Mouse (Mus musculus): ENCODE results near the gene Igdcc4. TPM values are rescaled to one million over a fixed set of nuclear protein-coding genes. Genes with fewer than 3 reads are reported as not detected.

Gene Igdcc4
- polyA plus RNA-seq, 1 experiment = 9.4 TPM

- no peak overlapping the region for H3ac ChIP-seq (ENCODE audit: control insufficient read depth, insufficient read length)
- H3K36me3 ChIP-seq (ENCODE audit: control insufficient read depth, insufficient read depth) = no peaks in the 10 kb centered on the region
- TF ChIP-seq USF1 (IDR thresholded peaks at IDR 0.05; ENCODE audit: low read depth) (no peak), TCF12 (IDR thresholded peaks at IDR 0.05; ENCODE audit: insufficient read depth, poor library complexity, severe bottlenecking) (no peak), TCF3 (IDR thresholded peaks at IDR 0.05; ENCODE audit: insufficient read length, low read depth) (no peak), MAX (IDR thresholded peaks at IDR 0.05; ENCODE audit: low read depth) (no peak), POLR2AphosphoS2 (IDR thresholded peaks at IDR 0.05; ENCODE audit: insufficient read length, low read depth) (no peak)
- H3K4me3 ChIP-seq = no peak overlapping the region
- no peak overlapping the region for H3K4me2 ChIP-seq (ENCODE audit: low read depth)
- no peaks in the 10 kb centered on the region for H3K79me2 ChIP-seq (ENCODE audit: control insufficient read depth, insufficient read depth)
- peaks cover 51% of the 10 kb centered on the region for H3K27me3 ChIP-seq (ENCODE audit: control insufficient read depth, insufficient read depth, insufficient read length)
Measured at GRCm38 (mm10) chr9:65164870-65165269, 63.6 kb downstream of the Igdcc4 start.

- Histone ChIP-seq H3K36me3 (ENCODE audit: control insufficient read depth, insufficient read depth) (no peaks in the 10 kb centered on the region), H3K4me3 (no peak overlapping the region), H3ac (ENCODE audit: control insufficient read depth, insufficient read length) (no peak overlapping the region), H3K27me3 (ENCODE audit: control insufficient read depth, insufficient read depth, insufficient read length) (peaks cover 38% of the 10 kb centered on the region), H3K4me2 (ENCODE audit: low read depth) (no peak overlapping the region), H3K79me2 (ENCODE audit: control insufficient read depth, insufficient read depth) (no peaks in the 10 kb centered on the region)
- no peak for TF ChIP-seq MYOD1 (IDR thresholded peaks at IDR 0.05; ENCODE audit: control insufficient read depth in 1 of 3, insufficient read length in 2 of 3, low read depth in 2 of 3)
- no peak for TF ChIP-seq USF1 (IDR thresholded peaks at IDR 0.05; ENCODE audit: low read depth)
- no peak for TF ChIP-seq MYOG (IDR thresholded peaks at IDR 0.05; ENCODE audit: control insufficient read depth in 1 of 3, insufficient read depth in 1 of 3, insufficient read length in 2 of 3, low read depth in 2 of 3)
- TF ChIP-seq SRF (IDR thresholded peaks at IDR 0.05; ENCODE audit: control insufficient read depth, insufficient read length, low read depth) = no peak
- TF ChIP-seq MAX (IDR thresholded peaks at IDR 0.05; ENCODE audit: low read depth) = no peak
- no peak for TF ChIP-seq REST (IDR thresholded peaks at IDR 0.05; ENCODE audit: insufficient read depth, insufficient read length)
- no peak for TF ChIP-seq TCF3 (IDR thresholded peaks at IDR 0.05; ENCODE audit: insufficient read length, low read depth)
- no peak for TF ChIP-seq POLR2A (IDR thresholded peaks at IDR 0.05; ENCODE audit: insufficient read length, low read depth)
- no peak for TF ChIP-seq TCF12 (IDR thresholded peaks at IDR 0.05; ENCODE audit: insufficient read depth, poor library complexity, severe bottlenecking)
- no peak for TF ChIP-seq CEBPB (IDR thresholded peaks at IDR 0.05; ENCODE audit: insufficient read depth, poor library complexity, severe bottlenecking)
- TF ChIP-seq POLR2AphosphoS2 (IDR thresholded peaks at IDR 0.05; ENCODE audit: insufficient read length, low read depth) = no peak
Measured at GRCm38 (mm10) chr9:65166386-65166785, 65.1 kb downstream of the Igdcc4 start.

GRCm38 (mm10) chr9:65168534-65168933 lies 67.2 kb downstream of the Igdcc4 start:
- no peaks in the 10 kb centered on the region for H3K79me2 ChIP-seq (ENCODE audit: control insufficient read depth, insufficient read depth)
- no peak overlapping the region for H3K4me3 ChIP-seq
- no peak overlapping the region for H3ac ChIP-seq (ENCODE audit: control insufficient read depth, insufficient read length)
- H3K4me2 ChIP-seq (ENCODE audit: low read depth) = no peak overlapping the region
- TF ChIP-seq CEBPB (IDR thresholded peaks at IDR 0.05; ENCODE audit: insufficient read depth, poor library complexity, severe bottlenecking) (no peak), TCF3 (IDR thresholded peaks at IDR 0.05; ENCODE audit: insufficient read length, low read depth) (no peak), POLR2AphosphoS2 (IDR thresholded peaks at IDR 0.05; ENCODE audit: insufficient read length, low read depth) (no peak), SRF (IDR thresholded peaks at IDR 0.05; ENCODE audit: control insufficient read depth, insufficient read length, low read depth) (no peak), E2F4 (IDR thresholded peaks at IDR 0.05; ENCODE audit: insufficient read depth) (no peak), POLR2A (IDR thresholded peaks at IDR 0.05; ENCODE audit: insufficient read length, low read depth) (no peak), USF1 (IDR thresholded peaks at IDR 0.05; ENCODE audit: low read depth) (no peak), REST (IDR thresholded peaks at IDR 0.05; ENCODE audit: insufficient read depth, insufficient read length) (no peak), MYOD1 (IDR thresholded peaks at IDR 0.05; ENCODE audit: control insufficient read depth in 1 of 3, insufficient read length in 2 of 3, low read depth in 2 of 3) (no peak), MAX (IDR thresholded peaks at IDR 0.05; ENCODE audit: low read depth) (no peak), TCF12 (IDR thresholded peaks at IDR 0.05; ENCODE audit: insufficient read depth, poor library complexity, severe bottlenecking) (no peak), MYOG (IDR thresholded peaks at IDR 0.05; ENCODE audit: control insufficient read depth in 1 of 3, insufficient read depth in 1 of 3, insufficient read length in 2 of 3, low read depth in 2 of 3) (no peak)
- H3K36me3 ChIP-seq (ENCODE audit: control insufficient read depth, insufficient read depth) = no peaks in the 10 kb centered on the region
- H3K27me3 ChIP-seq (ENCODE audit: control insufficient read depth, insufficient read depth, insufficient read length) = peaks cover 31% of the 10 kb centered on the region

- Histone ChIP-seq H3ac (ENCODE audit: control insufficient read depth, insufficient read length) (no peak overlapping the region), H3K27me3 (ENCODE audit: control insufficient read depth, insufficient read depth, insufficient read length) (peaks cover 31% of the 10 kb centered on the region), H3K79me2 (ENCODE audit: control insufficient read depth, insufficient read depth) (no peaks in the 10 kb centered on the region), H3K36me3 (ENCODE audit: control insufficient read depth, insufficient read depth) (no peaks in the 10 kb centered on the region), H3K4me3 (no peak overlapping the region), H3K4me2 (ENCODE audit: low read depth) (no peak overlapping the region)
- TF ChIP-seq TCF3 (IDR thresholded peaks at IDR 0.05; ENCODE audit: insufficient read length, low read depth) (no peak), MYOG (IDR thresholded peaks at IDR 0.05; ENCODE audit: control insufficient read depth in 1 of 3, insufficient read depth in 1 of 3, insufficient read length in 2 of 3, low read depth in 2 of 3) (no peak), TCF12 (IDR thresholded peaks at IDR 0.05; ENCODE audit: insufficient read depth, poor library complexity, severe bottlenecking) (no peak), SRF (IDR thresholded peaks at IDR 0.05; ENCODE audit: control insufficient read depth, insufficient read length, low read depth) (no peak), REST (IDR thresholded peaks at IDR 0.05; ENCODE audit: insufficient read depth, insufficient read length) (no peak), USF1 (IDR thresholded peaks at IDR 0.05; ENCODE audit: low read depth) (no peak), POLR2AphosphoS2 (IDR thresholded peaks at IDR 0.05; ENCODE audit: insufficient read length, low read depth) (no peak), E2F4 (IDR thresholded peaks at IDR 0.05; ENCODE audit: insufficient read depth) (no peak), MAX (IDR thresholded peaks at IDR 0.05; ENCODE audit: low read depth) (no peak), MYOD1 (IDR thresholded peaks at IDR 0.05; ENCODE audit: control insufficient read depth in 1 of 3, insufficient read length in 2 of 3, low read depth in 2 of 3) (no peak), POLR2A (IDR thresholded peaks at IDR 0.05; ENCODE audit: insufficient read length, low read depth) (no peak), CEBPB (IDR thresholded peaks at IDR 0.05; ENCODE audit: insufficient read depth, poor library complexity, severe bottlenecking) (no peak)
Measured at GRCm38 (mm10) chr9:65168952-65169351, 67.7 kb downstream of the Igdcc4 start.

- Histone ChIP-seq H3ac (ENCODE audit: control insufficient read depth, insufficient read length) (no peak overlapping the region), H3K36me3 (ENCODE audit: control insufficient read depth, insufficient read depth) (no peaks in the 10 kb centered on the region), H3K79me2 (ENCODE audit: control insufficient read depth, insufficient read depth) (no peaks in the 10 kb centered on the region), H3K27me3 (ENCODE audit: control insufficient read depth, insufficient read depth, insufficient read length) (peaks cover 44% of the 10 kb centered on the region), H3K4me3 (no peak overlapping the region), H3K4me2 (ENCODE audit: low read depth) (no peak overlapping the region)
- TF ChIP-seq POLR2A (IDR thresholded peaks at IDR 0.05; ENCODE audit: insufficient read length, low read depth) (no peak), MYOG (IDR thresholded peaks at IDR 0.05; ENCODE audit: control insufficient read depth in 1 of 3, insufficient read depth in 1 of 3, insufficient read length in 2 of 3, low read depth in 2 of 3) (no peak), MAX (IDR thresholded peaks at IDR 0.05; ENCODE audit: low read depth) (no peak), E2F4 (IDR thresholded peaks at IDR 0.05; ENCODE audit: insufficient read depth) (no peak), POLR2AphosphoS2 (IDR thresholded peaks at IDR 0.05; ENCODE audit: insufficient read length, low read depth) (no peak), USF1 (IDR thresholded peaks at IDR 0.05; ENCODE audit: low read depth) (no peak), MYOD1 (IDR thresholded peaks at IDR 0.05; ENCODE audit: control insufficient read depth in 1 of 3, insufficient read length in 2 of 3, low read depth in 2 of 3) (no peak), TCF12 (IDR thresholded peaks at IDR 0.05; ENCODE audit: insufficient read depth, poor library complexity, severe bottlenecking) (no peak), TCF3 (IDR thresholded peaks at IDR 0.05; ENCODE audit: insufficient read length, low read depth) (no peak), CEBPB (IDR thresholded peaks at IDR 0.05; ENCODE audit: insufficient read depth, poor library complexity, severe bottlenecking) (no peak), SRF (IDR thresholded peaks at IDR 0.05; ENCODE audit: control insufficient read depth, insufficient read length, low read depth) (no peak), REST (IDR thresholded peaks at IDR 0.05; ENCODE audit: insufficient read depth, insufficient read length) (no peak)
Measured at GRCm38 (mm10) chr9:65172654-65173053, 71.4 kb downstream of the Igdcc4 start.
